Mouse (Mus musculus) embryonic facial prominence, embryonic 15.5 days (tissue): ENCODE measurements around the gene Gm17617. TPM values are rescaled to one million over a fixed set of nuclear protein-coding genes. Genes with fewer than 3 reads are reported as not detected.

Experiments
- ATAC-seq: fragments of 200-750 bp; cut with Nextera tagmentation; 2 replicates; pipeline ENCODE4 v1.8.0; 2017; ENCODE audit warnings: low read depth, moderate TSS enrichment; ENCODE audit not compliant: insufficient number of reproducible peaks, low FRiP score, low TSS enrichment
- H3K27ac ChIP-seq: fragments of 300-500 bp; sonication (generic); replicated peaks from 2 replicates; pipeline ENCODE4 v1.5.1; 2015; ENCODE audit warnings: mild to moderate bottlenecking, inconsistent platforms
- H3K27me3 ChIP-seq: fragments of 300-500 bp; sonication (generic); 2 replicates; pipeline ENCODE4 v1.6.1; 2015; ENCODE audit warnings: inconsistent platforms
- H3K36me3 ChIP-seq: fragments of 300-500 bp; sonication (generic); 2 replicates; pipeline ENCODE4 v1.6.1; 2015; ENCODE audit warnings: mild to moderate bottlenecking, inconsistent platforms
- H3K4me1 ChIP-seq: fragments of 300-500 bp; sonication (generic); 2 replicates; pipeline ENCODE4 v1.6.1; 2015; ENCODE audit warnings: inconsistent platforms
- H3K4me2 ChIP-seq: fragments of 300-500 bp; sonication (generic); replicated peaks from 2 replicates; pipeline ENCODE4 v1.6.1; 2015; ENCODE audit warnings: mild to moderate bottlenecking, inconsistent platforms
- H3K4me3 ChIP-seq: fragments of 300-500 bp; sonication (generic); replicated peaks from 2 replicates; pipeline ENCODE4 v1.5.1; 2015; ENCODE audit warnings: mild to moderate bottlenecking, inconsistent platforms
- H3K9ac ChIP-seq: fragments of 300-500 bp; sonication (generic); 2 replicates; pipeline ENCODE4 v1.6.1; 2015; ENCODE audit warnings: inconsistent platforms
- H3K9me3 ChIP-seq: fragments of 300-500 bp; sonication (generic); replicated peaks from 2 replicates; pipeline ENCODE4 v1.6.1; 2016; ENCODE audit warnings: inconsistent platforms
- WGBS: fragments of 180-500 bp; shearing (Covaris S2); methylation state at CpG from one replicate; pipeline ENCODE4 v1.1.7; 2015; 5-methylcytosine and 5-hydroxymethylcytosine counted together
- polyA plus RNA-seq: library from polyadenylated mRNA; unstranded; fragments of >200 nt; fragmentation: Nextera tagmentation; extraction: Ambion mirVana; gene quantifications from 2 replicates; pipeline ENCODE4 v1.2.1, GENCODE M21; 2015

Gm17617 gene
- polyA plus RNA-seq, 1 experiment from 2014 or later: not detected

DNA sequence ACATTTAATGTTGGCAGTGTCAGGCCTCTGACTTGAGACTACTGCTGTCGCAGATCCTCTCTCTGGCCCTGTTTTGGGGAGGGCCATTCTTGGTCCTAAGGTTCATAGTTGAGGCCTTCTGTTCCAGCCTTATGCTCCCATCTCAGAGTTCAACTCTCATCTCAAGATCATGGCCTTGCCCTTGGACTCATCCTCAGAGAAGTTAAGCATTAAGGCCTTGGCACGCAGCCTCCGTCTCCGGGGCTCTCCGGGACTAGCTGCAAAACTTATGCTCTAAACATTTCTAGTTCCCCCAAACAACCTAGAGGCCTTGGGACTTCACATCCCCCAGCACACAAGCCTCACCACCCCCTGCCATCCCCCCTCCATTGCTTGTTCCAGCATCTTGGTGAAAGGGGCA is 34.9 kb upstream of the Gm17617 start:
- Histone ChIP-seq H3K36me3 (no peaks in the 10 kb centered on the region), H3K27me3 (no peaks in the 10 kb centered on the region), H3K4me3 (no peak overlapping the region), H3K27ac (peak overlapping the region; percentile 67), H3K4me1 (peaks cover 37% of the 10 kb centered on the region), H3K9me3 (no peaks in the 10 kb centered on the region), H3K9ac (no peak overlapping the region), H3K4me2 (no peak overlapping the region)
- ATAC-seq: no peak
- 71% methylated on average over 5 of the region's 5 CpGs for WGBS

DNA sequence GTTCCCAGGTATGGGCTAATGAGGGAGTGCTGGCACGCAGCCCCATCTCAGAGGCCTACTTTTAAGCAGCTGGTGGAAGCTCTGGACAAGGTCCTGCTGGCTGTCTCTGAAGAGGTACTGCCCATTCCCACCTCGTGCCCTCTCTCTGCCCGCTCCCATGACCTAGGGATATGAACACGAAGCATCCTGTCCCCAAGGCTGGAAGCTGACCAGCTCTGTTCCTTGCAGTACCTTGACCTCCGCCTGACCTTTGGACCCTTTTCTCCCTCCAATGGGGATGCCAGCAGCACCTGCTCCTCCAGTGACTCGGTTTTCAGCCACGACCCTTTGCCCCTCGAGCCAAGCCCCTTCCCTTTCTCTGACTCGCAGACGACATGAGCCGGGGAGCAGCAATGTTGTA is 34.5 kb upstream of the Gm17617 start:
- H3K4me2 ChIP-seq: no peak overlapping the region
- no peaks in the 10 kb centered on the region for H3K27me3 ChIP-seq
- WGBS: 80% methylated on average over 11 of the region's 11 CpGs
- peak overlapping the region; percentile 67; the same call in 1 of the 2 replicates for H3K27ac ChIP-seq
- peaks cover 37% of the 10 kb centered on the region for H3K4me1 ChIP-seq
- H3K4me3 ChIP-seq: no peak overlapping the region
- no peak overlapping the region for H3K9ac ChIP-seq
- H3K36me3 ChIP-seq: no peaks in the 10 kb centered on the region
- ATAC-seq: no peak
- no peaks in the 10 kb centered on the region for H3K9me3 ChIP-seq

DNA sequence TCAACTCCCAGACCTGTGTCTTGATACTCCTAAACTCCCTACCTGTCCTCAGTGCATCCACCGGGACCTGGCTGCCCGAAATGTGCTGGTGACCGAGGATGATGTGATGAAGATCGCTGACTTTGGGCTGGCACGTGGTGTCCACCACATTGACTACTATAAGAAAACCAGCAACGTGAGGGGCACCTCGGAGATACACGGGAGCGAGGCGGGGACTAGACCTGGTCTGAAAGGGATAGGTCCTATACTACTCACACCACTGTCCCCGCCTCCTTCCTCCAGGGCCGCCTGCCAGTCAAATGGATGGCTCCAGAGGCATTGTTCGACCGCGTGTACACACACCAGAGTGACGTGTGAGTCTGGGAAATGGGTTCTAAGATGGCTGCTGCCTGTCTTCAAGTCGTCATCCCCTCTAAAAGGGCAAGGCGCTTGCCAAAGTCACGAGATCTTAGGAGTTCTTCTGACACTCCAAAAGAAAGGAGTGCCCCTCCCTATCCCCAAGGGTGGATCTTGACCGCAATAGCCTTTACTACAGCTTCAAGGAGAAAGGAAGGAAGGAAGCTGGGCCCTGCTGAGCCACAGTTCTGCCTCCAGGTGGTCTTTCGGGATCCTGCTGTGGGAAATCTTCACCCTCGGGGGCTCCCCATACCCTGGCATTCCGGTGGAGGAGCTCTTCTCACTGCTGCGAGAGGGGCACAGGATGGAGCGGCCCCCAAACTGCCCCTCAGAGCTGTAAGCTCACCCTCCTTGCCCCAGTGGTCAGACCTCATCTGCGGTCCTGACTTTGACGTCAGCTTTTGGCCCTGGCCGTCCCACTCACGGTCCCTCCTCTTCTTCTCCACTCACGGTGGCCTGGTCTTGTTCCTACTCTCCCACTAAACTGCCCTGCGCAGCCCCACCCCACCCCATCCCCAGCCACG is 33.7 kb upstream of the Gm17617 start:
- WGBS: 90% methylated on average over 32 of the region's 32 CpGs
- no peaks in the 10 kb centered on the region for H3K36me3 ChIP-seq
- peak overlapping the region; percentile 67; the same call in 1 of the 2 replicates for H3K27ac ChIP-seq
- ATAC-seq: no peak
- peaks cover 33% of the 10 kb centered on the region for H3K4me1 ChIP-seq
- no peaks in the 10 kb centered on the region for H3K27me3 ChIP-seq
- H3K4me3 ChIP-seq: no peak overlapping the region
- no peak overlapping the region for H3K4me2 ChIP-seq
- H3K9me3 ChIP-seq: no peaks in the 10 kb centered on the region
- H3K9ac ChIP-seq: no peak overlapping the region

DNA sequence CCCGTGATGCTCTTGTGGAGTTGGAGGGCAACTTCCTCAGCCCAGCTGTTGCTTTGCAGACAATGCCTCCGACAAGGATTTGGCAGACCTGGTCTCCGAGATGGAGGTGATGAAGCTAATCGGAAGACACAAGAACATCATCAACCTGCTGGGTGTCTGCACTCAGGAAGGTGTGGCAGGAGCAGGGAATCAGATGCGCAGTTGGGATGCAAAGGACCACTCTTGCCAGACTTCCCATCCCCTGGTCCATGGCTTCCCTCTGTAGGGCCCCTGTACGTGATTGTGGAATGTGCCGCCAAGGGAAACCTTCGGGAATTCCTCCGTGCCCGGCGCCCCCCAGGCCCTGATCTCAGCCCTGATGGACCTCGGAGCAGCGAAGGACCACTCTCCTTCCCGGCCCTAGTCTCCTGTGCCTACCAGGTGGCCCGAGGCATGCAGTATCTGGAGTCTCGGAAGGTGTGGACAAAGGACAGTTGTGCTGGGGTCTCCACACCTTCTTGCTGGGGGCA is 32.5 kb upstream of the Gm17617 start:
- WGBS: 91% methylated on average over 16 of the region's 16 CpGs
- Histone ChIP-seq H3K36me3 (no peaks in the 10 kb centered on the region), H3K4me2 (no peak overlapping the region), H3K9me3 (no peaks in the 10 kb centered on the region), H3K9ac (no peak overlapping the region), H3K4me3 (no peak overlapping the region), H3K27me3 (no peaks in the 10 kb centered on the region), H3K27ac (no peak overlapping the region), H3K4me1 (peaks cover 21% of the 10 kb centered on the region)
- ATAC-seq: no peak

DNA sequence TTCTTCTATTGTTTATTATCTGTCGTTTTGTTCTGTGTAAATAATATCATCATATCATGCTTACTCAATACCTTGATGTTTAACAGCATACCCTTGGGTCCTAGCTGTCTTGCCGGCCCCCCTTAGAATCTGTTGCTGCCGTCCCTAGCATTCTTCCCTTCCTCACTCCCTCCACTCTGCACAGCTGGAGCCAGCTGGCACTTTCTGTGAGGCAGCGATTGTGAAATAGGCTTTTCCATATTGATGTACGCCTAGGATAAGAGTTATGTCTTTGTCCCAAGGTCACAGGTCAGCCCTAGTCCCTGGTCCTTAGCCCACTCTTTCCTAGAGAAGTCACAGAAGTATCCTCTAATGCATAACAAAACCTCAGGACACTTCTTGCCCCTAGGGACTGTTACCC is 30.2 kb upstream of the Gm17617 start:
- Histone ChIP-seq H3K4me3 (no peak overlapping the region), H3K27ac (no peak overlapping the region), H3K4me2 (no peak overlapping the region), H3K9me3 (no peaks in the 10 kb centered on the region), H3K9ac (no peak overlapping the region), H3K4me1 (peaks cover 9% of the 10 kb centered on the region), H3K36me3 (no peaks in the 10 kb centered on the region), H3K27me3 (no peaks in the 10 kb centered on the region)
- ATAC-seq: no peak
- WGBS: 58% methylated on average over 5 of the region's 5 CpGs

DNA sequence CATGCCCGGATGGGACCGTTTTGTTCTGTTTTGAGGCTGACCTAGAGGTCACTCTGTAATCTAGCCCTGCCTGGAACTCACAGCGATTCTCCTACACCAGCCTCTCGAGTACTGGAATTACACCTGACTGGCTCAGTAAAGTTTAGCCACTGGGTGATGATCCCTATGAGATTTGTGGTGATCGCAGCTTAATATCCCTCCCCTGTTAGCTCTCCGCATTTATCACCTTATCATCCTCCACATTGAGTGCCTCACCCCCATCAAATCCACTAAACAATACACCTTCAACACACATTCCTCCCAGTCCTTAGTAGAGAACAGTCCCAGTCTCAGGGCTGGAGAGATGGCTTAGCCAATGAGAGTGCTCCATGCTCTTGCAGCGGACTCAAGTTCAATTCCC is 29.0 kb upstream of the Gm17617 start:
- 46% methylated on average over 7 of the region's 7 CpGs for WGBS
- no peaks in the 10 kb centered on the region for H3K27me3 ChIP-seq
- H3K9ac ChIP-seq: no peak overlapping the region
- no peaks in the 10 kb centered on the region for H3K9me3 ChIP-seq
- no peaks in the 10 kb centered on the region for H3K4me1 ChIP-seq
- no peak for ATAC-seq
- H3K4me2 ChIP-seq: no peak overlapping the region
- H3K27ac ChIP-seq: no peak overlapping the region
- no peaks in the 10 kb centered on the region for H3K36me3 ChIP-seq
- H3K4me3 ChIP-seq: no peak overlapping the region

DNA sequence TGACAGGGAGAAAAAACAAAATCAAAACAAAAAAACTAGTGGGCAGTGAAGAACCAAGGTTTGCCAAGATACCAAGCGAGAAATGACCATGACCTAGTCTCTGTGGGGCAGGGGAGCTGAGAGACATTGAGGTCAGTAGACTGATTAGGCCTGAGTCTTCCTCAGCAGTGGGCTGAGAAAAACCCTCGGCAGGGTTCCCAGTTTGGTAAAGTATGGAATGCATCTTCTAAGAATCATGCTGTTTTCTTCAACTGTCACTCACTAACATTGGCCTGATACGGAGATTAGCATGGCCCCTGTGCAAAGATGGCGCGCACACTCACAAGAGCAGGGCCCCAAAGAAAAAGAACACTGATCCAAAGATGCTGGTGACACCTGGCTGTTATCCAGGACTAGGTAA is 20.6 kb upstream of the Gm17617 start:
- no peak for ATAC-seq
- Histone ChIP-seq H3K27me3 (peaks cover 13% of the 10 kb centered on the region; the same call in 1 of the 2 replicates), H3K9ac (no peak overlapping the region), H3K4me2 (no peak overlapping the region), H3K36me3 (no peaks in the 10 kb centered on the region), H3K4me1 (peaks cover 12% of the 10 kb centered on the region), H3K9me3 (no peaks in the 10 kb centered on the region), H3K4me3 (peak overlapping the region; percentile 59; the same call in 1 of the 2 replicates), H3K27ac (no peak overlapping the region)
- WGBS: 81% methylated on average over 5 of the region's 5 CpGs

DNA sequence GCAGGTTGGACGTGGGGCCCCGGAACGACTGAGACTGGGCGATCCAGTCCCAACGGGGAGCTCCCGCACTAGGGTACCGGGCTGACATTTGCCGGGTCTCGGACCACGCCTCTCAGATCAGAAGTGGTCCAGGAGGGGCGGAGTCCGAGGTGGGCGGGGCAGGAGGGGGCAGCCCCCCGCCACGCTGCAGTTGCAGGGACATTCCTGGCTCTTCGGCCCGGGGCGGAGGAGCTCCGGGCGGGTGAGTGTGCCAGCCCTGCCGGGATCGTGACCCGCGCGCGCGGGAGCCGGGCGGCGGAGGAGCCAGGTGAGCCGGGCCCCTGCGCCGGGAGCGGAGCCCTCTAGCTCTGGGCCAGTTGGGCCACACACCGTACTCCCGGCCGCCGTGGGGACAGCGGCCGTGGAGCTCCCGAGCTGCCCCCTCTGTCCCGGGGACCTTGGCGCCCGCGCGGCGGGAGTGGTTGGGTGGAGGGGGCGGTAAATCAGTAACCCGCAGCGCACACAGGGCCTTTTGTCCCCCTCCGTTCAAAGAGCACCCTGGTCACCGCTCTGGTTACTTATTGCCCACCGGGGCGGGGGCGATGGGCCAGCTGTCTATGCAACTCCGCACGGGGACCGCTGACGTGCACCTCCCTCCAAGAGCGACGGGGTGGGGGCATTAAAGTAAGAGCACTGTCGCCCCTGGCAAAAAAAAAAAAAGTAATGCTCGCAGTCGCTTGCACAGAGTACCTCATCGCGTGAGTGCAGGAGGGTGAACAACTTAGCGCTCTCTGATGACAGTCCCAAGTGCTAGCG is 19.5 kb upstream of the Gm17617 start, which contains the start of gene Fgfr4:
TSS of gene Fgfr4 (plus strand) at position 20 of the 795 bp plus-strand sequence.
- Histone ChIP-seq H3K4me2 (peak within 1 kb of the TSS; percentile 95), H3K27me3 (peaks cover 13% of the 10 kb centered on the region; the same call in 1 of the 2 replicates), H3K9me3 (no peaks in the 10 kb centered on the region), H3K4me3 (peak within 1 kb of the TSS; percentile 59), H3K27ac (no peak within 1 kb of the TSS; the same call in 1 of the 2 replicates), H3K9ac (peak within 1 kb of the TSS; percentile 50), H3K36me3 (no peaks in the 10 kb centered on the region), H3K4me1 (peaks cover 12% of the 10 kb centered on the region)
- 2% methylated on average over 67 of the region's 68 CpGs for WGBS
- peak; percentile 75 for ATAC-seq

DNA sequence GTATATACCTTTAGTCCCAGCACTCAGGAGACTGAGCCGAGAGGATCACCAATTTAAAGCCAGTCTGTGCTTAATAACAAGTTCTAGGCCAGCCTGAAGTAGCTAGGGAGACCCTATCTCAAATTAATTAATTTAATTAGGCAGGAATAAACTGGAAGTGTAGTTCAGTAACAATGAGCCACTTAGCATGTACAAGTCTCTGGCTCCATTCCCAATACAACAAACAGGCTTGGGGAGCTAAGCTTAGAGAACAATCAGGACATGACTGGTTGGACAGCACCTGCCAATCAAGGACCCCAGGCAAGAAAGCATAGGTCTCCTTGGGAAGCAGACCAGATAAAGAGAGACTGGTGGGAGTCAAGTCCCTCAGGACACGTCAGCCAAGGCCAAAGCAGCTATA is 6.9 kb upstream of the Gm17617 start:
- Histone ChIP-seq H3K9me3 (no peaks in the 10 kb centered on the region), H3K4me2 (no peak overlapping the region), H3K27me3 (no peaks in the 10 kb centered on the region), H3K4me1 (0 out of 2 replicates have a peak, but pooled peaks cover 3% of the 10 kb centered on the region), H3K27ac (no peak overlapping the region), H3K36me3 (no peaks in the 10 kb centered on the region), H3K4me3 (no peak overlapping the region), H3K9ac (no peak overlapping the region)
- 72% methylated on average over 2 of the region's 2 CpGs for WGBS
- no peak for ATAC-seq

DNA sequence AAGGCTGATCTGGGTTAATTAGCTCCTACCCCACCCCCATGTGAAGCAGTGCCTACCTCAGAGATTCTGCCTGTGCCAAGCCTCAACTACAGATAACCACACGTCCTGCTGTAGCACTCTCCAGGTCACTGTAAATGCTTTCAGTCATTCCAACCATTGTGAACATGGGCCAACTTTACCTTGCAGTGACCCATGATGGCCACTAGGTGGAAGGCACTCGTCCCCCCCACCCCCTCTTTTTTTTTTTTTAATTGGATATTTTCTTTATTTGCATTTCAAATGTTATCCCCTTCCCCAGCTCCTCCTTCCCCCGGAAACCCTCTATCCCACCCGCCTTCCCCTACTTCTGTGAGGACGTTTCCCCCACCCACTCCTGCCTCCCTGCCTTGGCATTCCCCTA is 2.0 kb upstream of the Gm17617 start:
- peaks cover 32% of the 10 kb centered on the region for H3K36me3 ChIP-seq
- H3K27ac ChIP-seq: no peak overlapping the region
- H3K4me1 ChIP-seq: 0 out of 2 replicates have a peak, but pooled peaks cover 3% of the 10 kb centered on the region
- H3K9me3 ChIP-seq: no peaks in the 10 kb centered on the region
- H3K27me3 ChIP-seq: no peaks in the 10 kb centered on the region
- H3K9ac ChIP-seq: no peak overlapping the region
- WGBS: 6% methylated on average over 5 of the region's 5 CpGs
- ATAC-seq: no peak
- no peak overlapping the region for H3K4me3 ChIP-seq
- H3K4me2 ChIP-seq: no peak overlapping the region

DNA sequence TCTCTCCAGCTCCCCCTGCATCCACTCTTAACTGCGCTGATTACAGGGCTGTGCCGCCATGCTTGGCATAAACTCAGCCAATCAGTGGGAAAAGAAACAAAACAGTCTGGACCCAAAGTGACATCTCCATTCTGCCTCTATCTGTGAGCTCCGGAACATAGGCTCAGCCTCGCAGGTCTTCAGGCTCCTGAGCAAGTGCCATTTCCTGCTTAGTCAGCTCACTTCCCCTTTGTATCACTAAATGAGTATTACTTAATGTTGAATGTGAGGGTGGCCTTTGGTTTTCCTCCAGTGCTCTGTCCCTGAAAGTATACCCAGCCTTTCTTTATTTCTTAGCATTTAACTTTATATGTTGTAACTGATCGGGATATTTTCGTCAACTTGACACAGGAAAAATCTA is 8.4 kb downstream of the Gm17617 start:
- peaks cover 59% of the 10 kb centered on the region for H3K36me3 ChIP-seq
- no peaks in the 10 kb centered on the region for H3K27me3 ChIP-seq
- no peak overlapping the region for H3K4me3 ChIP-seq
- no peak overlapping the region for H3K27ac ChIP-seq
- no peak overlapping the region for H3K4me2 ChIP-seq
- H3K9me3 ChIP-seq: no peaks in the 10 kb centered on the region
- H3K9ac ChIP-seq: no peak overlapping the region
- 88% methylated on average over 6 of the region's 6 CpGs for WGBS
- no peaks in the 10 kb centered on the region for H3K4me1 ChIP-seq
- no peak for ATAC-seq
